Mouse (Mus musculus): Measurements from ENCODE around the gene Acot2.
A peak's percentile ranks its signal among the peaks of the same experiment; 100 is the strongest.
"Not testable (repeated sequence)": the region's sequence is repeated elsewhere in the genome, so short reads cannot be mapped to it uniquely, and the experiment has no call there.

Acot2 gene

GRCm38 (mm10) chr12:83987583-83988441 is at the start of gene Acot2:
Gene Acot2 (plus strand): TSS chr12:83987861.
- DNase-seq (ENCODE audit: low spot score): peak; percentile 72

GRCm38 (mm10) chr12:83938592-83938991 is 49.1 kb upstream of the Acot2 start:
- not testable (repeated sequence) for DNase-seq (ENCODE audit: low spot score)

- DNase-seq (ENCODE audit: low spot score): no peak
These were observed 48.3 kb upstream of the Acot2 start for GRCm38 (mm10) chr12:83939332-83939731.

GRCm38 (mm10) chr12:83940031-83940430 is 47.6 kb upstream of the Acot2 start:
- no peak for DNase-seq (ENCODE audit: low spot score)

GRCm38 (mm10) chr12:83941938-83942337 is 45.7 kb upstream of the Acot2 start:
- DNase-seq (ENCODE audit: low spot score): no peak

- no peak for DNase-seq (ENCODE audit: low spot score)
These were observed 40.3 kb upstream of the Acot2 start for GRCm38 (mm10) chr12:83947260-83947811.

- DNase-seq (ENCODE audit: low spot score): no peak
These were observed 38.6 kb upstream of the Acot2 start for GRCm38 (mm10) chr12:83949043-83949442.

GRCm38 (mm10) chr12:83949776-83950492 is 37.7 kb upstream of the Acot2 start:
- no peak for DNase-seq (ENCODE audit: low spot score)

GRCm38 (mm10) chr12:83950493-83950839 is 37.2 kb upstream of the Acot2 start, which contains the start of gene Riox1:
Gene Riox1 (plus strand): TSS chr12:83950608.
- DNase-seq (ENCODE audit: low spot score): peak; percentile 89

GRCm38 (mm10) chr12:83950840-83951701 is 36.6 kb upstream of the Acot2 start:
- DNase-seq (ENCODE audit: low spot score): peak; percentile 60

GRCm38 (mm10) chr12:83951711-83952575 is 35.7 kb upstream of the Acot2 start:
- no peak for DNase-seq (ENCODE audit: low spot score)

GRCm38 (mm10) chr12:83958278-83958677 is 29.4 kb upstream of the Acot2 start:
- DNase-seq (ENCODE audit: low spot score): no peak

GRCm38 (mm10) chr12:83965235-83965634 is 22.4 kb upstream of the Acot2 start:
- no peak for DNase-seq (ENCODE audit: low spot score)

- no peak for DNase-seq (ENCODE audit: low spot score)
These were observed 15.5 kb upstream of the Acot2 start for GRCm38 (mm10) chr12:83972117-83972516.

- DNase-seq (ENCODE audit: low spot score): no peak
These were observed 8.8 kb upstream of the Acot2 start for GRCm38 (mm10) chr12:83978862-83979261.

GRCm38 (mm10) chr12:83981615-83982014 is 6.0 kb upstream of the Acot2 start:
- DNase-seq (ENCODE audit: low spot score): no peak

- DNase-seq (ENCODE audit: low spot score): no peak
These were observed 2.9 kb upstream of the Acot2 start, which contains the start of gene Heatr4 for GRCm38 (mm10) chr12:83984752-83985151. Gene Heatr4 (minus strand): TSS chr12:83984852.

- no peak for DNase-seq (ENCODE audit: low spot score)
These were observed 449 bp upstream of the Acot2 start for GRCm38 (mm10) chr12:83987242-83987582.

- no peak for DNase-seq (ENCODE audit: low spot score)
These were observed 822 bp downstream of the Acot2 start for GRCm38 (mm10) chr12:83988483-83988882.

GRCm38 (mm10) chr12:83989378-83989777 is 1.7 kb downstream of the Acot2 start:
- DNase-seq (ENCODE audit: low spot score): no peak

- no peak for DNase-seq (ENCODE audit: low spot score)
These were observed 9.6 kb downstream of the Acot2 start for GRCm38 (mm10) chr12:83997221-83997620.
